Mouse (Mus musculus) midbrain, postnatal 0 days (tissue): ENCODE data around the gene Phf20. TPM values are rescaled to one million over a fixed set of nuclear protein-coding genes. Genes with fewer than 3 reads are reported as not detected.
A peak's percentile ranks its signal among the peaks of the same experiment; 100 is the strongest.

Experiments used
- ATAC-seq: fragments of 200-750 bp; cut with Nextera tagmentation; 2 replicates; pipeline ENCODE4 v1.8.0; 2017; ENCODE audit warnings: moderate number of reproducible peaks, mild to moderate bottlenecking, moderate TSS enrichment, moderate library complexity; ENCODE audit not compliant: low FRiP score
- DNase-seq: peaks from one replicate; pipeline ENCODE4 v3.0.0-alpha.2; 2015; ENCODE audit warnings: low spot score
- H3K27ac ChIP-seq: fragments of 300-500 bp; sonication (generic); 2 replicates; pipeline ENCODE4 v1.5.1; 2014; ENCODE audit warnings: low read depth, mild to moderate bottlenecking, low read length, mixed read lengths
- H3K27me3 ChIP-seq: fragments of 300-500 bp; sonication (generic); 2 replicates; pipeline ENCODE4 v1.6.1; 2014; ENCODE audit warnings: low read length, control low read depth, mixed read lengths; ENCODE audit not compliant: insufficient read depth
- H3K36me3 ChIP-seq: fragments of 300-500 bp; sonication (generic); 2 replicates; pipeline ENCODE4 v1.6.1; 2014; ENCODE audit warnings: low read length, control low read depth, mixed read lengths; ENCODE audit not compliant: insufficient read depth
- H3K4me1 ChIP-seq: fragments of 300-500 bp; sonication (generic); 2 replicates; pipeline ENCODE4 v1.6.1; 2014; ENCODE audit warnings: mild to moderate bottlenecking, control low read depth, antibody characterized with exemption, low read length, mixed read lengths; ENCODE audit not compliant: insufficient read depth
- H3K4me2 ChIP-seq: fragments of 300-500 bp; sonication (generic); 2 replicates; pipeline ENCODE4 v1.6.1; 2014; ENCODE audit warnings: low read depth, mild to moderate bottlenecking, low read length, mixed read lengths; ENCODE audit not compliant: poor library complexity, severe bottlenecking
- H3K4me3 ChIP-seq: fragments of 300-500 bp; sonication (generic); 2 replicates; pipeline ENCODE4 v1.5.1; 2014; ENCODE audit warnings: low read depth, mild to moderate bottlenecking, low read length, moderate library complexity
- H3K9ac ChIP-seq: fragments of 300-500 bp; sonication (generic); replicated peaks from 2 replicates; pipeline ENCODE4 v1.6.1; 2014; ENCODE audit warnings: mild to moderate bottlenecking, low read length, moderate library complexity, mixed read lengths; ENCODE audit not compliant: poor library complexity, severe bottlenecking
- H3K9me3 ChIP-seq: fragments of 300-500 bp; sonication (generic); 2 replicates; pipeline ENCODE4 v1.6.1; 2016; ENCODE audit warnings: low read length, control low read depth
- CTCF ChIP-seq: IDR thresholded peaks from 2 replicates; pipeline ENCODE4 v1.5.1; 2016; ENCODE audit warnings: antibody characterized with exemption, mild to moderate bottlenecking
- WGBS: fragments of 180-500 bp; shearing (Covaris S2); extraction: QIAGEN DNeasy Blood & Tissue Kit; methylation state at CpG from one replicate; pipeline ENCODE4 v1.1.7; 2014; 5-methylcytosine and 5-hydroxymethylcytosine counted together
- polyA plus RNA-seq: library from polyadenylated mRNA; unstranded; fragments of >200 nt; fragmentation: Nextera tagmentation; extraction: Ambion mirVana; gene quantifications from 2 replicates; pipeline ENCODE4 v1.2.1, GENCODE M21; 2015
- total RNA-seq: library from RNA; depleted of rRNA; stranded (reverse); fragments of >200 nt; gene quantifications from 2 replicates; pipeline ENCODE4 v1.2.3, GENCODE M21; 2014; rRNA removed

Phf20 gene
- 27.6 and 37.4 TPM in 2 replicates for total RNA-seq
- polyA plus RNA-seq: 108 and 116 TPM in 2 replicates

DNA sequence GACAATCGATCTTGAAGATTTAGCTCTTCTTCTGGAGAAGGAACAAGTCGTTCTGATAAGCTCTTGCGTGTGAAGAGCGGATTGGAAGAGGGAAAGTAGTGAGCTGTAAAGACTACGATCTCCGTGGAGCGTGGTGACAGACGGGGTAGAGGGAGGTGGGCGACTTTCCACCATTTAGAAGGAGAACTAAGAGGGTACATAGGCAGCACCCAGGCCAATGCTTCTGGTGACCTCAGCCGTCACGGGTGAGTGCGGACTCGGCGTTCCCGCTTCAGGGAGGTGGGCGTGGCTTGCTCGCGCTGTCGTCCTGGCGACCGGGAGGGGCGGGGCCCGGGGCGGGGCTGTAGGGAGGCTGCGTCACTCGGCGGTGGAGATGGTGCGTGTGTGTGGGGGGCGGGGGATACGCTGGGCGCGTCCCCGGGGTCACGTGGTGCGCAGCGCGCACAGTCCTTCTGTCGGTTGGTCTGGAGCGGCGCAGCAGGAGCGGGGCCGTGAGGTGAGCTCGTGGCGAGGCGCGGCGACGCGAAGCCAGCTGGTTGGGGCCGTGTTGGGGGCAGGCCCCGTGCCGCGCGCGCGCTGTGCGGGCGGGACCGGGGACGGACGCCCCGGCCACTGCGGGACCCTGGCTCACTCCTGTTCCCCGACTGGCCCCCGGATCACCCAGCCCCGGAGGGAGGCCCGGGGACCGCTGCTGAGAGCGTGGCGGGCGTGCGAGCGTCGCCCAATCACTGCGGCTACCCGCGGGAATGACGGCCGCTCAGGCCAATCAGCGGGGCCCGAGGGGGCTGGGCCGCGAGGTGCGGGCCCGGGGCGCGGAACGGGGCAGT lies at the start of gene Phf20:
TSS of gene Phf20 (plus strand) at position 165 of the 827 bp plus-strand sequence.
- no peak for TF ChIP-seq CTCF
- WGBS: 0% methylated on average over 49 of the region's 88 CpGs
- peak; percentile 98 for ATAC-seq

DNA sequence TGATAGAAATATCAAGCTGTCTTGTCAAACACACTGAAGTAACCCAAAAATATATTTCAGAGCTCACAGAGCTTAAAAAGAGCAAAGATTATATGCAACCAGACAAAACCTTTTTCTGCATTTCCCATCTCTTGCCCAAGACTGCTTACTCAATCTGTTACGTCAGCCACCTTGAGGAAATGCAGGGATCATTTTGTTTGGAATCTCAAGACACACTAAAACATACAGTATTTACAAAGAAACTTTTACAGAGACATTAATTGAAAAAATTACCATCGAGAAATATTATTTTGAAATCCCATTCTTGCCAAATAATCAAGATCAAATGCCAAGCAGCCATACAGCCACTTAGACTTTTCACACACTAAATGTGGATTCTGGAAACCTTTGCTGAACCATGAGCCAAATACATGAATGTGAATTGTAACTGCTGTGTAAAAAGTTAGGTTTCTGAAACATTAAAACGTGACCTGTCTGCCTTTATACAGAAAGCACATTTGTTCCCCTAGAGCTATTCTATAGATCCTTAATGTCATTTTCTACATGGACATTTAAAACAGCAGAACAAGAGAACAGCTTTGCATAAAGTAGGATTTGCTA lies 48.9 kb upstream of the Phf20 start:
- no peak for TF ChIP-seq CTCF
- Histone ChIP-seq H3K9me3 (no peaks in the 10 kb centered on the region), H3K4me2 (no peak overlapping the region), H3K9ac (no peak overlapping the region), H3K4me1 (no peaks in the 10 kb centered on the region), H3K36me3 (peaks cover 9% of the 10 kb centered on the region; the same call in 1 of the 2 replicates), H3K27ac (no peak overlapping the region), H3K4me3 (no peak overlapping the region), H3K27me3 (no peaks in the 10 kb centered on the region)
- WGBS: 84% methylated on average over 3 of the region's 3 CpGs
- ATAC-seq (no peak), DNase-seq (no peak)

More for the DNA sequence above, at the start of gene Phf20:
- peak within 1 kb of the TSS; percentile 92 for H3K27ac ChIP-seq
- peaks cover 7% of the 10 kb centered on the region; the same call in 1 of the 2 replicates for H3K4me1 ChIP-seq
- H3K27me3 ChIP-seq: no peaks in the 10 kb centered on the region
- no peaks in the 10 kb centered on the region for H3K9me3 ChIP-seq
- no peaks in the 10 kb centered on the region for H3K36me3 ChIP-seq
- peak within 1 kb of the TSS; percentile 69 for H3K4me2 ChIP-seq
- peak within 1 kb of the TSS; percentile 57 for H3K4me3 ChIP-seq
- H3K9ac ChIP-seq: peak within 1 kb of the TSS; percentile 88
- peak; percentile 95 for DNase-seq

DNA sequence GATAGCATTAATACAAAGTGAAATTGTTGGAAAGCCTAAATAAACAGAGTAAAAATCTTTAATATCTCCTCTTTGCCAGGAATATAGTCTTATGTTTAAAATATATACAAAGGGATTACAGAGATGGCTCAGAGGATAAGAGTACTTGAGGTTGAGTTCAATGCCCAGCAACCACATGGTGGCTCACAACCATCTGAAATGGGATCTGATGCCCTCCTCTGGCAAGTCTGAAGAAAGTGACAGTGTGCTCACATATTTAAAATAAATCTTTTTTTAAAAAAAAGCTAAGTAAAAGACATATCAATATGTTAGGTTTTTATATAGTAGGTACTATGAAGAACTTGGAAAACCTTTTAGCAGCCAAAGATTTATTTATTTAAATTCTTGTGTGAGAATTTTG lies 44.7 kb upstream of the Phf20 start:
- H3K4me2 ChIP-seq: no peak overlapping the region
- H3K9me3 ChIP-seq: no peaks in the 10 kb centered on the region
- DNase-seq (no peak), ATAC-seq (no peak)
- TF ChIP-seq CTCF: peak; percentile 45
- H3K4me1 ChIP-seq: no peaks in the 10 kb centered on the region
- H3K27ac ChIP-seq: no peak overlapping the region
- H3K4me3 ChIP-seq: no peak overlapping the region
- no peak overlapping the region for H3K9ac ChIP-seq
- H3K36me3 ChIP-seq: peaks cover 13% of the 10 kb centered on the region; the same call in 1 of the 2 replicates
- no peaks in the 10 kb centered on the region for H3K27me3 ChIP-seq

DNA sequence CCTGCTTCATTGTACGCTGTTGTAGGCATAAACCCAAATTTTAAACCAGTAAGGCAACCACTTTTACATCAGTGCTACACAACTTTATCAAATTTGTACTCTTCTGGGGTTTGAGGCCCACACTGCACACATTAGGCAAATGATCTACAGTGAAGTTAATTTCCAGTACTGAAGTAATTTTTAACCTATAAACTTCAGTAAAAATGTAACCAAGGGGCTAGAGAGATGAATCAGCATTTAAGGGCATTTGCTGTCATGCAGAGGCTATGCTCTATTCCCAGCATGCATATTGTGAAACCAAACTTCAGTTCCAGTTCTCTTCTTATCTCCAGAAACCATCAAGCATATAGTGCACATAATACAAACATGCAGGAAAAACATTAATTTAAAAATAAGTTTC lies 30.8 kb upstream of the Phf20 start:
- Histone ChIP-seq H3K4me2 (no peak overlapping the region), H3K27ac (no peak overlapping the region), H3K36me3 (peaks cover 38% of the 10 kb centered on the region), H3K27me3 (no peaks in the 10 kb centered on the region), H3K9ac (no peak overlapping the region), H3K4me1 (no peaks in the 10 kb centered on the region), H3K4me3 (no peak overlapping the region), H3K9me3 (no peaks in the 10 kb centered on the region)
- 100% methylated on average over 1 of the region's 1 CpGs for WGBS
- no peak for TF ChIP-seq CTCF
- DNase-seq: no peak
- ATAC-seq: no peak

DNA sequence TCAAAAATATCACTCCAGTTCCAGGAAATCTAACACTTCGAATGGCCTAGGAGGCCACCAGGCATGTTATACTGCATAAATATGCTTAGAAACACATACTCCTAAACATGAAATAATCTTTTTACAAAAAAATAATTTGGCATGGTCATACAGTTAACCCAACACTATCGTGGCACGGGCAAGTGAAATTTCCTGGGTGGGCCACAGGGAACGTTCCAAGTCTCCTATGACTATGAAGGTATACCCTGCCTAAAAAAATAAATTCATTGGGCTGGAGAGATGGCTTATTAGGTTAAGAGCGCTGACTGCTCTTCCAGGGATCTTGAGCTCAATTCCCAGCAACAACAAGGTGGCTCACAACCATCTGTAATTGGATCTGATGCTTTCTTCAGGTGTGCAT lies 29.7 kb upstream of the Phf20 start:
- Histone ChIP-seq H3K36me3 (peaks cover 33% of the 10 kb centered on the region), H3K9me3 (no peaks in the 10 kb centered on the region), H3K9ac (no peak overlapping the region), H3K27me3 (no peaks in the 10 kb centered on the region), H3K4me3 (no peak overlapping the region), H3K27ac (no peak overlapping the region), H3K4me1 (no peaks in the 10 kb centered on the region), H3K4me2 (no peak overlapping the region)
- WGBS: 95% methylated on average over 5 of the region's 5 CpGs
- TF ChIP-seq CTCF: no peak
- ATAC-seq (no peak), DNase-seq (no peak)

DNA sequence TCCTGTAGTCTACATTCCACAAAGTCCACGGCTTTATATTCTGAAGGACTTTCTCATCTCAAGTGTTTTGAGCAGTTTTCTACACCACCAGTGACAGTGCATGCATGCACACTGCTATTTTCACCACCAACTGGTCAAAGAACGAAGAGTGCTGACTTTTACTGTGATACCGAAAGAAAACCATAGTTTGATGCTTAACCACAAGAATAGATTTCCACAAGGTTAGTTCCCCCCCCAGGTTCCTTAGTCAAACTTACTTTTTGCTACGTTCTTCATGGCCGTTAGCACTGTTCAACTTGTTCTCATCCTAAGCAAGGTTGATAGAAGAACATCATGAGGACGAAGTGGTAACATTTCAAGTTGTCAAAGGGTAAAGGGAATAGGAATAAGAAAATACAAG lies 19.2 kb upstream of the Phf20 start:
- TF ChIP-seq CTCF: no peak
- H3K27ac ChIP-seq: no peak overlapping the region
- no peak overlapping the region for H3K9ac ChIP-seq
- ATAC-seq (no peak), DNase-seq (no peak)
- no peaks in the 10 kb centered on the region for H3K27me3 ChIP-seq
- WGBS: 81% methylated on average over 6 of the region's 6 CpGs
- no peaks in the 10 kb centered on the region for H3K9me3 ChIP-seq
- 0 out of 2 replicates have a peak overlapping the region, but pooled peaks have one; percentile 7 for H3K4me2 ChIP-seq
- H3K36me3 ChIP-seq: peaks cover 17% of the 10 kb centered on the region; the same call in 1 of the 2 replicates
- no peak overlapping the region for H3K4me3 ChIP-seq
- H3K4me1 ChIP-seq: no peaks in the 10 kb centered on the region
